29 mouse cellular contexts compared by ENCODE assay signal in genomic region chr3:86756548-86756947, GRCm38 (mm10).
DNase-seq lines count a peak whose midpoint lies in the region; ATAC-seq and TF ChIP-seq lines count a peak whose summit lies in the region.
"Had no signal": no experiment of that assay in that cellular context is flagged by ENCODE, and none has a peak within 500 bp of the region (broad histone marks: within the 10 kb centered on the region; RNA-seq: fewer than 3 reads in every experiment).

No protein-coding gene starts in this region.

- H3K36me3 ChIP-seq in intestine, embryonic 14.5 days (ENCODE audit: control insufficient read depth, insufficient read depth, low read length): no peaks in the 10 kb centered on the region
- H3K36me3 ChIP-seq in intestine, embryonic 15.5 days: no peaks in the 10 kb centered on the region
- H3K36me3 ChIP-seq in limb, embryonic 10.5 days: no peaks in the 10 kb centered on the region
- H3K36me3 ChIP-seq in forebrain, postnatal 0 days (ENCODE audit: insufficient read depth): no peaks in the 10 kb centered on the region
- H3K36me3 ChIP-seq: forebrain, embryonic 12.5 days; G1E; heart, embryonic 10.5 days; neural tube, embryonic 15.5 days had no signal

- H3K27me3 ChIP-seq in intestine, embryonic 14.5 days (replicated peaks; ENCODE audit: control insufficient read depth, insufficient read depth, low read length): no peaks in the 10 kb centered on the region
- H3K27me3 ChIP-seq in intestine, embryonic 15.5 days (replicated peaks): no peaks in the 10 kb centered on the region
- no peaks in the 10 kb centered on the region for H3K27me3 ChIP-seq in limb, embryonic 10.5 days (ENCODE audit: low read depth, poor library complexity, severe bottlenecking)
- no peaks in the 10 kb centered on the region for H3K27me3 ChIP-seq in forebrain, postnatal 0 days (ENCODE audit: insufficient read depth, low read length)
- H3K27me3 ChIP-seq: CH12.LX; megakaryocyte, embryonic 14.5 days; neural tube, embryonic 15.5 days had no signal

- peaks cover 28% of the 10 kb centered on the region for H3K4me1 ChIP-seq in intestine, embryonic 14.5 days (replicated peaks; ENCODE audit: control insufficient read depth, insufficient read depth, low read length)
- H3K4me1 ChIP-seq in intestine, embryonic 15.5 days (replicated peaks): no peaks in the 10 kb centered on the region
- H3K4me1 ChIP-seq in embryonic fibroblast, embryonic 13.5 days (ENCODE audit: control insufficient read depth, insufficient read depth, low read length): peaks cover 8% of the 10 kb centered on the region
- peaks cover 67% of the 10 kb centered on the region for H3K4me1 ChIP-seq in limb, embryonic 10.5 days
- H3K4me1 ChIP-seq in forebrain, postnatal 0 days (ENCODE audit: insufficient read depth): no peaks in the 10 kb centered on the region

- peak overlapping the region; percentile 20; the same call in 1 of the 2 replicates for H3K4me2 ChIP-seq in intestine, embryonic 14.5 days (ENCODE audit: low read length)
- H3K4me2 ChIP-seq in intestine, embryonic 15.5 days (replicated peaks): no peak overlapping the region
- no peak overlapping the region for H3K4me2 ChIP-seq in forebrain, postnatal 0 days (ENCODE audit: low read depth)
- H3K4me2 ChIP-seq: forebrain, embryonic 12.5 days; liver, embryonic 11.5 days; neural tube, embryonic 15.5 days had no signal

- WGBS in intestine, embryonic 14.5 days: 66% methylated on average over 1 of the region's 1 CpGs
- whole genome bisulfite sequencing in intestine, embryonic 15.5 days: 59% methylated on average over 1 of the region's 1 CpGs
- 92% methylated on average over 1 of the region's 1 CpGs for WGBS in limb, embryonic 10.5 days
- 84% methylated on average over 1 of the region's 1 CpGs for WGBS in forebrain, postnatal 0 days

- H3K9ac ChIP-seq in intestine, embryonic 14.5 days (ENCODE audit: low read length): peak overlapping the region; percentile 22; the same call in 1 of the 2 replicates
- H3K9ac ChIP-seq in intestine, embryonic 15.5 days: no peak overlapping the region
- no peak overlapping the region for H3K9ac ChIP-seq in forebrain, postnatal 0 days
- H3K9ac ChIP-seq: forebrain, embryonic 12.5 days; neural tube, embryonic 15.5 days had no signal

- no peak overlapping the region for H3K4me3 ChIP-seq in intestine, embryonic 14.5 days (ENCODE audit: low read depth, low read length)
- no peak overlapping the region for H3K4me3 ChIP-seq in intestine, embryonic 15.5 days (replicated peaks)
- no peak overlapping the region for H3K4me3 ChIP-seq in embryonic fibroblast, embryonic 13.5 days (ENCODE audit: insufficient read depth, low read length)
- H3K4me3 ChIP-seq in limb, embryonic 10.5 days: no peak overlapping the region
- H3K4me3 ChIP-seq in forebrain, postnatal 0 days (ENCODE audit: low read depth, low read length): no peak overlapping the region
- H3K4me3 ChIP-seq: forebrain, embryonic 12.5 days; gastrocnemius, adult 2 months; heart, embryonic 10.5 days; left cerebral cortex, adult 2 months; megakaryocyte, embryonic 14.5 days; neural tube, embryonic 15.5 days had no signal

- TF ChIP-seq POLR2A in embryonic fibroblast, embryonic 13.5 days (IDR thresholded peaks at IDR 0.05; ENCODE audit: low read depth, low read length): no peak

- no peaks in the 10 kb centered on the region for H3K9me3 ChIP-seq in intestine, embryonic 14.5 days (ENCODE audit: control insufficient read depth, low read length)
- no peaks in the 10 kb centered on the region for H3K9me3 ChIP-seq in intestine, embryonic 15.5 days
- H3K9me3 ChIP-seq in limb, embryonic 10.5 days (replicated peaks): no peaks in the 10 kb centered on the region
- H3K9me3 ChIP-seq in forebrain, postnatal 0 days (ENCODE audit: low read length): no peaks in the 10 kb centered on the region
- H3K9me3 ChIP-seq: forebrain, embryonic 12.5 days; G1E; heart, embryonic 10.5 days; megakaryocyte, embryonic 14.5 days; neural tube, embryonic 15.5 days had no signal

- peak overlapping the region; percentile 54; the same call in 1 of the 2 replicates for H3K27ac ChIP-seq in intestine, embryonic 14.5 days (ENCODE audit: low read depth)
- no peak overlapping the region for H3K27ac ChIP-seq in intestine, embryonic 15.5 days
- peak overlapping the region; percentile 91 for H3K27ac ChIP-seq in embryonic fibroblast, embryonic 13.5 days (ENCODE audit: insufficient read depth, low read length)
- peak overlapping the region; percentile 50; the same call in 1 of the 2 replicates for H3K27ac ChIP-seq in limb, embryonic 10.5 days
- no peak overlapping the region for H3K27ac ChIP-seq in forebrain, postnatal 0 days (ENCODE audit: low read depth, low read length)
- H3K27ac ChIP-seq: forebrain, embryonic 12.5 days; gastrocnemius, adult 2 months; heart, embryonic 10.5 days; kidney, postnatal 0 days; left cerebral cortex, adult 2 months; neural tube, embryonic 15.5 days had no signal

- TF ChIP-seq CTCF in embryonic fibroblast, embryonic 13.5 days (IDR thresholded peaks at IDR 0.05; ENCODE audit: borderline replicate concordance, insufficient read depth, low read length): no peak
- no peak for TF ChIP-seq CTCF in forebrain, postnatal 0 days (IDR thresholded peaks at IDR 0.05; ENCODE audit: low read depth)

- no peak for DNase-seq in intestine, embryonic 14.5 days (ENCODE audit: low spot score)
- no peak for DNase-seq in limb, embryonic 10.5 days (ENCODE audit: low spot score)
- DNase-seq in forebrain, postnatal 0 days: no peak
- DNase-seq in ovary, postnatal 14 days (ENCODE audit: low spot score): no peak
- DNase-seq: adrenal gland, postnatal 10 days; cerebellum, adult 18-20 months; cerebellum, postnatal 14 days; gastrocnemius, adult 2 months; heart, postnatal 4 days; kidney, adult 2 months; lung, adult 18-20 months; lung, postnatal 10 days; right cerebral cortex, postnatal 25 days; thymus, postnatal 36 days had no signal

- no peak for ATAC-seq in intestine, embryonic 14.5 days (replicated peaks; ENCODE audit: low FRiP score, low TSS enrichment, low read depth)
- ATAC-seq in intestine, embryonic 15.5 days: no peak
- peak; percentile 67 for ATAC-seq in megakaryocyte progenitor cell, adult 5-6 weeks (replicated peaks; ENCODE audit: poor library complexity)
- no peak for ATAC-seq in megakaryocyte-erythroid progenitor cell, adult 5-6 weeks (replicated peaks; ENCODE audit: low FRiP score, low TSS enrichment, poor library complexity, severe bottlenecking)
- no peak for ATAC-seq in forebrain, postnatal 0 days
- ATAC-seq: hindbrain, embryonic 16.5 days; midbrain, embryonic 16.5 days had no signal

Comparison
In these comparisons a context has a peak if more than half of its experiments do, and no peak if none do; other contexts are left out.
1. H3K27ac ChIP-seq: peak in intestine, embryonic 14.5 days (single experiment), embryonic fibroblast, embryonic 13.5 days (single experiment) and limb, embryonic 10.5 days (single experiment); none in intestine, embryonic 15.5 days (single experiment) and forebrain, postnatal 0 days (single experiment).